Mouse (Mus musculus) c-Kit-negative CD71-positive TER-119-positive erythroid progenitor cells, embryonic 14.5 days (primary cell): Measurements from ENCODE around the gene Akap6.

Source experiments
- DNase-seq: peaks from one replicate; pipeline ENCODE4 v3.0.0-alpha.2; 2013; ENCODE audit warnings: low read depth, low spot score

The Akap6 gene

DNA sequence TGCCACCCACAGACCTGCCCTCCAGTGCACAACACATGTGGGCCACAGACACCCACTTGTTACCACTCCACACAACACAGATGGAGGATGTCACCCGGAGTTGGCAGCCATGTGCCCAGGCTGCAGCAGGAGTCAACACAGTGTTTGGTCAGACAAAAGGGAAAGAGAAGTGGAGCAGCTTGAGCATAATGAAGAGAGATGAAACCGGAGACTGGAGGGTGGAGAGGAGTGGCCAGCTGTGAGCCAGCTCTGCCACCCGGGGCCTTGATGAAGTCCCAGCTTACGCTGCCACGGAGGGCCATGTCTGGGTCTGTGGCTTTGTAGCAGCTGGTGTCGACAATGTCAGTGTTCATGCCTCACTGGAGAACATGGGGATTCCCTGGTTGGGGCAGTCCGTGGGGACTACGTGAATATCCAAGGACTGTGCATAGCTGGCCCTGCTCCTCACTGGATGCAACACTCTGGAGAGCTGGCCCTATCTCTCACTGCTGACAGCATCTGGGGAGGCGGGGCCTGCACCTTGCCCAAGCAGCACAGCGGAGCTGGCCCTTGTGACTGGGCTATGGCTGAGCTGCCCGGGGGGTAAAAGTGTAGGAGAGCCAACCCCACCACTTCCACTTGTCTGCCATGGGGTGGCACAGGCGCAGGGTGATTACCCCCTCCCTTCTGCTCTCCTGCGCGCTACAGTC, 148.8 kb downstream of the Akap6 start:
- no peak for DNase-seq

DNA sequence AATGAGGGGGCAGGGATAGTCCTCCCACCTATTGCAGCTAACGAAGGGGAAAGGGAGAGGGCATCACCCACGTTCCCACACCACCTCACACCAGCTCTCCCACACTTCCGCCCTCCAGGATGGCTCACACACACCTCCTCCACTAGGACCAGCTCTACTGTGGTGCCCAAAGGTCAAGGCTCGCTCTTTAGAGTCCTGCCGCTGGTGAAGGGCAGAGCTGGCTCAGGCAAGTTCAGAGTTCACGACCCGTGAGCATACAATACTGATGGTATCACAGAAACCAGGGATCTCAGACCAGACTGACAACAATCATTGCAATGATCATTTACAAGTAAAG, 149.3 kb downstream of the Akap6 start:
- DNase-seq, result no peak

DNA sequence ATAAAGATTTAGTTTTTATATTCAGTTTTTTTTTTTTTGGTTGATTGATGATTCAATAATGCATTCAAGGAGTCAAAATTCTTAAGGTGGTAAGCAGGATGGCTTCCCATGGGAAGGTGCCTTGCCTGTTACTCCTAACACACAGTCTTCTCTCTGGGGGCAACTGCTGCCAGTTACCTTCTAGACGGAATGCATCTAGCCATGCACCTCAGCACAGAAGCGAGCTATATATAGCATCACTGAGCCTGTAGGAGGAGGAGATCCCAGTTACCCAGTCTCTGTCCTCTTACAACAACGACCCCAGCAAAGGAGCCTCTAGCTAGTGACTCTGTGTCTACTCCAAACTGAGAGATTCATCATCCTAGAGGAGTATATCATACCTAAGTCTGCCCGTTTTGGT, 150.1 kb downstream of the Akap6 start:
- no peak for DNase-seq

DNA sequence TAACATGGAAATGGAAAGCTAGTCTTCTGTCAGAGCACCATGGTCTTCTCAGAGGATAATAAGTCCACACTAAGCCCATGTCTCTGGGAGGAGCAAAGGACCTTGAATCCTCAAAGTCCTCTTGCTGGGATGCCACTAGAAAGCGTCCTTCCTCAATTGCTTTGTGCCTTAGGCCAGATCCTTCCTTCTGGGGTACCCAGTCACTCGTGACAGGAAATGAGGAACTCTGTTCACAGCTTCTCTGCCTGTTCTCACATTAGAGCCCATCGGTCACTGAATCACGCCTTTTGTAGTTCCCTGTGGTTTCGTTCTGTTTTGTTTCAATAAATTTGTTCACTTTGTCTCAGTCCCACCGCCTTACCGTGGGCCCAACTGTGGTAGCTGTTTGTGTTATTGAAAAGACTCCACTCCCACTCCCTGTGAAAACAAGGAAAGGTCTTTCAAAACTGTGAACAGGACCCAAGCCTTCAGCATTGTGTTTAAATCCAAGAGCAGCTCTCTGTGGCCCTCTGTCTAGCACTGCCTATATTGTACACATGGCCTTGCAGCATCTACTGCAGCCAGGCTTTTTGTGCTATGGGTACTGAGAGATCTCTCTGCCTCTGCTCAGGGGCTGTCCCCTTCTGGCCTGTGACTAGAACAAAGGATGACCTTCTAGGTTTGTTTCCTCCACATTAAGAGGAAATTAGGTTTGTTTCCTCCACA, 151.3 kb downstream of the Akap6 start:
- DNase-seq, result no peak

DNA sequence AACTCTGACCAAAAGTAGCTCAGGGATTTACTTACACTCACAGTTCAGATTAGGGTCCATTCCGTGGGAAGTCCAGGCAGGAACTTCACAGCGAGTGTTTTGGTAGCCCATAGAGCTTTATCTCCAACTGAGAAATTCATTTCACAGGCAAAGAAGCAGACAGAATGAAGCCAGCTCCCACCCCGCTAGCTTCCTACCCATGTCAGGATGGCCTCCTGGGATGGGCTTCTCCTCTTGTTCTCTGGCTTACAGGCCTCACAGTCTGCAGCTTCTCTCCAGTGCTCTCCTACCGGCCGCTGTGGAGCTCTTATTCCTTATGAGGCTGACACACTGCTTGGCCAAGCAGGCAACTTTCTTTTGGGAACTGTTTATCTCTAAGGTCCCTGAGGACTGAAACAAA, 152.0 kb downstream of the Akap6 start:
- DNase-seq, result no peak

DNA sequence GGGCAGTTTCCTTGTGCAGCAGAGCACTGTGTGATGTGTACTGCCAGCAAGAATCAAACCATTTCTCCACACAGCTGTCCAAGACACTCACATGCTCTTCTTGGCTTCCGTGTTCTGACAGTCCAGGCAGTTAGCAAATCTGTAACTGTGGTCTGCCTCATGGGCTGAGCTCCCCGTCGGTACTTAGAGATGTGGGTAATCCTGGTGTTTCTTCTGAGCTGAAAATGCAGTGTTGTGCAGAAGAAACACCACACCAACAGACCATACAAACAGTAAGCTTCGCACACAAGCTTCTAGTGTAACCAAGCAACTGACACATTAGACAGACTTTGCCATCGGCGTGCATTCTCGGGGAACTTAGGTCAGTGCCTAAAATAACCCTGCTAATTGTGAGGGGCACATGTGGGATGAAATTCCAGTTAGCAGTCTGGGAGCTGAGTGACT, 155.1 kb downstream of the Akap6 start:
- DNase-seq, result no peak

DNA sequence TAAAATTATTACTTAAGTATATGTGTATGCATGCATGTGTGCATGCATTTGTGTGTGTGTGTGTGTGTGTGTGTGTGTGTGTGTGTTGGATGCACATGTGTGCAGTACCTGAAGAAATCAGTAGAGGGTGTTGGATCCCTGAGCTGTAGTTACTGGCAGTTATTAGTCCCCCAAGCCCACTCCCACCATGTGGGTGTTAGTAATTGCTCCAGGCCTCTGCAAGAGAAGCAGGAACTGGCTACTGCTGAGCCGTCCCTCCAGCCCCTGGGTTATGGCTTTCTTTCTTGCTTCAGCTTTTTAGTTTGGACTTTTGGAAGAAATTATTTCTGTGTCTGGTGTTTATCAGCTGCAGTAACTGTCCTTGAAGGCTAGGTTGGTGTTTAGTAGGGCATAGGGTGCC, 156.9 kb downstream of the Akap6 start:
- DNase-seq, result no peak

DNA sequence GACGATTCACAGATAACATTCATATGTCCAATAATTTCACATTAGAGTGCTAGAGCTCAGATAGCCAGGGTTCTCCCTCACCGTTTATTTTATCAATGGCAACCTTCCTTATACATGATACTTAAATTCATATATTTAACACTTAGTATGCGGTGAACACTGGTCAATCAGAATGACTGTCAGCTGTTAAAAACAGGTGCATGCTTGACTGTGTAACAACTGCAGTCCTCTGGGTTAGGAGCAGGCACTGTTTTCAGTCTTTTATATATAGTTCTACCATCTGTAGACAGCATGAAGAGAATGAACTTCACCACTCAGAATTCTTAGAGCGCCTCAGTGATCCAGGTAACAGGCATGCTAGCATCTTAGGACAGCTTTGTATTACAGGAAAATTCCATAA, 158.1 kb downstream of the Akap6 start:
- DNase-seq, result no peak

DNA sequence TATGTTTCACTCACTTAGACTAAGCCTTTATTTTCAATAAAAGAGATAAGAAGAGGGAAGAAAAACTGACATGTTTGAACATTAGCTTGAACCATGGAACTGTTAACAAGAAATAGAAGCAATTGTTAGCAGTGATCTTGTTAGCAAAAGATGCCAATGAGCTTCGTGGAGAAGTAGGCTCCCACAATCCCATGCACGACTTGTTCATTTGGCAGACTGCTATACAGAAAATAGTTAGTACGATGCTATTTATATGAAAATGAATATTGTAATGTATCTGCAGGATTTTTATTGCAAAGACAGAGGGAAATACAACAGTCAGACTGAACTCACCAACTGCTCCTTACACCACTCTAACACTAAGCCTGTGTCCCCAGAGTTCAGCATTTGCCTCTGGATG, 162.7 kb downstream of the Akap6 start:
- DNase-seq, result no peak

DNA sequence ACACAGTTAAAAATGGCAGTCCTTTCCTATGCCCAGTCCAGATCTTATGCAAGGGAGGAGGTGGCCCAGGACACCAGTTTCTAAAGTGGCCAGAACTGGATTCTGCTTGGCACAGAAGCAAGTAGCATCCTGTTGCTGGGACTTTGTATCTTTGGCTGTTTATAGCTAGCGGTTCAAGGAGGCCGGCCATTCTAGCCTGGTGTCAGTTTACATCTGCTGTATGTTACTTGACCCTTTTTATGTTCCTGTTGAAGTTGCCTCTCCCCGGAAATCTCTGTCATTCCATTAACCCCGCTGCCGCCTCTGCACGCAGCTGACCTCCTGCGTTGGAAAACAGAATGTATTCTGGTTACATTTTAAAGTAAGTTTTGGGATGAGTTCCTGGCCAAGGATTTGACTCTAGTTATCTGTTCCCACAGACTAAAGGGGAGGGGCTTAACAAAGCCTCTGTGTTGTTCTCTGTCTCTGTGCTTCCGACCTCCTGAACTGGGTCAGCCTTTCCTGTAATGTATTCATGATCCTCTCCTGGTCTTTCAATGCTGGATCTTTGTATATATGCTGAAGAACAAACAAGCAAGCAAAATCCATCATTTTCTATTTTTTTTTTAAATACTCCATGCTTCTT, 168.9 kb downstream of the Akap6 start:
- no peak for DNase-seq

DNA sequence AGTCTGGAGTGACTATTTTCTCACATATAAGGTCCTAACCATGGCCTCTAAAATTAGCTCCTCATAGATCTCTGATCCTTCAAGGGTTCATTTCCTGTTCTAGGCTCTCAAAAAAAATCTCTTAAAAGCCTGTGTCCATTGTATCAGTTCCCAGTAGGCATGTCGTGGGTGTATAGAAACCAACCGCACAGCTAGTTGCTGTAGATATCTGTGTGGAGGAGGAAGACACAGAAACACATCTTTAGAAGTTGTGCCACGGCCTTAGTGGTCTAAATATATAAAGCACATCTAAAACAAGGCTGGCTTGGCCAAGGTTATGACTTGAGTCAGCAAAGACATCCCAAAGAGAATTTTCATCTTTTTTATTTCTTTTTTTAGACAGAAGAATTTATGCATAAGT, 172.4 kb downstream of the Akap6 start:
- DNase-seq, result no peak

DNA sequence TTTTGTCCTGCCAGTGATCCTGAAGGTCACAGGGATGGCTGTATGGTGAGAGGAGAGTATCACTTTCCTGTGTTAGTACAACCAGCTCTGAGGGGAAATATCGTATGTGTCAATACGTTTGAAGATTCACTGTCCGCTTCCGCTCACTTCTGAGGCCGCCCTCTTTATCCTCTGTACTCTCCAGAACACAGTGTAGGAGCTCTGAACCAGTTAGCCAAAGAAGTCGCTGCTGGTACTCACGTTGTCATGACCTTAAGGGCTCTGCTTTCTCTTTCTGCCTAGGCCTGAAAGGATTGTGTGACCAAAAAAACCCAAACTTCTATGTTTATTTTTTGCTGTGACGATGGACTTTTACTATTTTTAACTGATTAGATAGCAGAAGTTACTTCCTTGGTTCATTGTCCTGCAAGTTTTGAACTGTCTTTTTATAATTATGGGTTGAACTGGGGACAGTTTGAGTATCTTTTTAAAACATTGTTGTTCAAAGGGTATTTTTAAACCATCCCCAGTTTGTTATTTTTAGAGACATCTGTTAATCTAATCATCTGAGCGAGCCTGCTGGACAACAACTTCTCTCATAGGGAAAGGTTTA, 175.2 kb downstream of the Akap6 start:
- DNase-seq, result no peak

DNA sequence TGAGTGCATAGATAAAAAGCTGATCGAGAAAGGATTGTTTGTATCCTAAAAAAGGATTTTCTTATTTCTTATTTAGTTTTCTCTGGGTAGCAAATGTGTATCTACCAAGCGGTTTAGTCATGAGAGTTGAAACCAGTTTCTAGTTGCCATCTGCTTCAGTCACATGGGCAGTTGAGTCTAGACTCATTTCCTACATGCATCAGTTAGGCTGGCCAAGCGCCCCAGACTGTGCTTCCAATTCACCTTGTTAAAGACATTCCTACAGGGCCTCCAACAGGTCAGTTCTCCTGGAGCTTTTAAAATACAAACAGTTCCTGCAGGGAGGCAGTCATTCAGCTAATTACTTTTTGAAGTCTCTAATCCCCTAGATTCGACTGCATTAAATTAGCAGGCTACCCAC, 176.9 kb downstream of the Akap6 start:
- DNase-seq, result no peak

DNA sequence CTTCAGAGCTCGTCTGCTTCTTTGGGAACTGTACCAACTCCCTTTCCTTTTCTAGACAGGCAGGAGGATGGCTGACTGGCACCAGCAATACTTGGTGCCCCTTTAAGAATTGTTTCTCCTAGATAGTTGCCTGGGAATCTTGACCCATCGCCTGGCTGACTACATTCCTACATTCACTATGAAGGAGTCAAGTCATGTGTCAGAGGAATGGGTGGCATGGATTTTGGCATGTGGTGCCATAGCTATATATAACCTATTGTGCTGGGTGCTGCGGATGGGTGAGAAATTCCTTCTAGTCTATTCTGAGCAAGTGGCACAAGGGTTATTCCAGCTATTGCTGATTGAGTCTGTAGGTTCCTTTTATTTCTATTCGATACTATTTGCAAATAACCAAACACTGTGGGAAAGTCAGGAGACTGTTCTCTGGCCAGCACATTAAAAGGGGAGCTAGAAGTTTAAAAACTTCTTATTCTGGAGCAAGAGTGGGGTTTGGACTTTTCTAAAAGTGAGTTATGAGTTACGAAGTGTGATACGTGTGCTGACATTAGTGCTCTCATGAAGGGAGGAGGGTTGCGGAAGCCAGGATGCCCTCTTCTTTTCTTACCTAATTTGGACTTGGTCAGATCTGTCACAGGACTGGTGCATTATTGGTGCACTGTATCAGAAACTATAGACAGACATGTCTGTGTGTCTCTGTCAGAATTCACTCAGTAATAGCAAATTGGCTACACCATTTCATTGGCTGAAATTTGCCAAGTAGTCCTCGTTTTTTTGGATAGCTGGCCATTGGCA, 178.0 kb downstream of the Akap6 start:
- DNase-seq, result no peak

DNA sequence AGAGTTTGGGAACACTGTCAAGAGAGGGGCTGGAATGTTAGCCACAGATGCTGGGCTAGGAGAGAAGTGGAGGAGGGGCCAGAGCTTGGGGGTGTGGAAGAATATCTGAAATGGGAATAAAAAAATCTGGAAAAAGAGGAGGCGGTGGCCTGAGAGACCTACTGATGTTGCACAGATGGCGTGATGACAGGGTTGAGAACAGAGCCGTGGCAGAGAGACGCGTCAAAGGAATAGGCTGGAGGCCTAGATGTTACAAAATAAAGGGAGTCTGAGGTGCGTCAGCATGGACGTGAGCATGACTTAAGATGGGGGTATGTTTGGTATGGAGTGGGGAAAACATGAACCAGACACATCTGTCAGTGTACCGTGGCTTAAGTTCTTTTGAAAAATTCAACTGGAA, 180.1 kb downstream of the Akap6 start:
- DNase-seq, result no peak

DNA sequence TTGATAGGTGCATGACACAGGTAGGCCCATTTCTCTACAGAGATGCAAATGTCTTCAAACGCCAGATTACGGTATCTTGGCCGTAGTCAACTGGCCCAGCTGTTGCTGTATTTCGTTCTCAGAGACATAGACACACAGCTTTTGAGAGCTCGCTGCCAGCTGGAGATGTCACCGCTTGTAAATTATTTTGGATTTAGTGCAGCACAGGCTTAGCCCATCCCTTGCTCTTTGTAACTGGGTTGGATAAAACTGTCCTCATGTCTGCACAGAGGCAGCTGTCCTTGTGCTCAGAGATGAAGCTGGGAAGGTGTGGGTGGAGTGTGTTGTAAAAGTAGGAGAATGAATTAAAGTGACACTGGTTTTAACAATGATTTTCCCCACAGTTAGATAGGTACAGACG, 193.3 kb downstream of the Akap6 start:
- no peak for DNase-seq

DNA sequence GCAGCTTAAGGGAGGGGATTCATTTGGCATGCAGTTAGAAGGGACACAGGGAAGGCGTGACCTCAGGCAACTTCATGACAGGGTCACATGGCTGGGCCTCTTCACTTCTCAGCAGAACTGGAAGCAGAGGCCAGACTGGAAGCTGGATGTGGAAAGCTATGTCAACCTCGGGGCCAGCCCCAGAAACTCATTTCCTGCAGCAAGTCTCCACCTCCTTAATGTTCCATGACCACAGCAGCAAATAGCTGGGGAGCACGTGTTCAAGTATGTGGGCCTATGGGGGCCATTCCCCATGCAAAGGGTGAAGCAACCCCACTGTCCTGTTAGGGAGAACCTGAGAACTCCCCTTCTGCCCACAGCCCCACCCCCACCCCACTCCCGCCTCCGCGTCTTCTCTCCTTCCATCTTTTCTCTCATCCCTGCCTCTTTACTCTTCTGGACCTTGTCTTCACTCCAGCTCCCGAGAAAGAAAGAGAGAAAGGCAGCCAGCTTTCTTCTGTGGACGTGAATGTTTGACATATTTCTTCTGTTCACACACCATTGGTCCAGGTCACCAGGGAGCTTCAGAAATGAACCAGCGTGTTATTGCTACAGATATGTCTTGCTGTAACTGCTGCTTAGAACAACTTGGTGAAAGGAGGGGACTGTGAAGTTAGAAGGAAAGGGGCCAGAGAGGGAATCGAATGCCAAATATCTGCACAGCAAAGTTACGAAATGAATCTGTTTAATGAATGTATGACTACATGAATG, 194.6 kb downstream of the Akap6 start:
- DNase-seq, result no peak

DNA sequence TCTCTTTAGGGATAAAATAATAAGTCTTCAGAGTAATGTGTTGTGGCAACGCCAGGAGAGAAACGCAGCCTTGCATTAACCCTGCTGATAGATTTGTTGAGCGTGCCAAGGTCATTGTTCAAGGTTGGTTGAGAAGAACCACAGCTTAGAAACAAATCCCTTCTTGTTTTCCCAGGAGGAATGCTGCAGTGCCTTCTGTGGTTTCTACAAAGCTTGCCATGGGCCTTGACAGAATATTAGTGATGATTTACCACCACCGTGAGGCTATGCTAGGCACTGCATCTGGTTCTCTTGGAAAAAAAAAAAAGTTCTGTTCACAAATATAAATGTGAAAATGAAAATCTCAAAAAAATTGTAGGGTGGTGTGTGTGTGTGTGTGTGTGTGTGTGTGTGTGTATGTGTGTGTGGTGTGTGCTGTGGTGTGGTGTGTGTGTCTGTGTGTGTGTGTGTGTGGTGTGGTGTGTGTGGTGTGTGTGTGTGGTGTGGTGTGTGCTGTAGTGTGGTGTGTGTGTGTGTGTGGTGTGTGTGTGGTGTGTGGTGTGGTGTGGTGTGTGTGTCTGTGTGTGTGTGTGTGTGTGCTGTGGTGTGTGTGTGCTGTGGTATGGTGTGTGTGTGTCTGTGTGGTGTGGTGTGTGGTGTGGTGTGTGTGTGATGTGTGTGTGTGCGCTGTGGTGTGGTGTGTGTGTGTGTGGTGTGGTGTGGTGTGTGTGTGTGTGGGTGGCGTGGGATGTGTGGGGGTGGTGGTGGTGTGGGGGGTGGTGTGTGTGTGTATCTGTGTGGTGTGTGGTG, 196.7 kb downstream of the Akap6 start:
- DNase-seq, result no peak

DNA sequence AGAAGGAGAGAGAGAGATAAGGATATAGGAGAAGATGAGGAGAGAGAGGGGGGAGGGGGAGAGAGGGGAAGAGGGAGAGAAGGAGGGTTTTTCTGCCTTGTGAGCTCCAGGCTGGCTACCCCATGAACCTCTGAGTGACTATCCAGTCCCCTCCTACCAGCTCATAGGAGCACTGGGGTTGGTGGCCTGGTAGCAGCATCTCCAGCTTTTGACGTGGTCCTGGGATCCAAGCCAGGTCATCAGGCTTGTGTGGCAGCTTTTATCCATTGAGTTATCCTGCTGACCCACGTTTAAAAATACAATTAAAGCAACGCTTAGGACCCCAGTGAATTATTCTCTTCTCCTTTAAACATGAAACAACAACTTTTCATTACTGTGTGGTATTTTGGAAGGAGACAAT, 197.6 kb downstream of the Akap6 start:
- no peak for DNase-seq

DNA sequence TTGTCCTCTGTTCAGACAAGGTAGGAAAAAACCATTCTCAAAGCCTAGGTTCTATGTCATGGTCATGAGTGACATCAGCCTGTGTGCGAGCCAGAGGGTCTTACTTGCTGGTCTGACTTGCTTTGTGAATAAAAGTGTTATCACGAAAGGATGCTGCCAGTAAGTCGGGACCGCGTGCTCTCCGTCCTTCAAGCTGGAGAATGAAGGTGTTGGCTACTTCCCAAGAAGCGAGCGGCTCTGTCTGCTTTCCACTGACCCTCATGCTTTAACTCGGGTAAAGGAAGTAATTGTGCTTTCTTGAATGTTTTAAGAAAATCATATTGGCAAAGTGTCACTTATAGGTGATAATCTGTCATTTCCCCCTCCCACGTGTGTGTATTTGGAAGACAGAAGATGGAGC, 198.9 kb downstream of the Akap6 start:
- DNase-seq, result no peak

DNA sequence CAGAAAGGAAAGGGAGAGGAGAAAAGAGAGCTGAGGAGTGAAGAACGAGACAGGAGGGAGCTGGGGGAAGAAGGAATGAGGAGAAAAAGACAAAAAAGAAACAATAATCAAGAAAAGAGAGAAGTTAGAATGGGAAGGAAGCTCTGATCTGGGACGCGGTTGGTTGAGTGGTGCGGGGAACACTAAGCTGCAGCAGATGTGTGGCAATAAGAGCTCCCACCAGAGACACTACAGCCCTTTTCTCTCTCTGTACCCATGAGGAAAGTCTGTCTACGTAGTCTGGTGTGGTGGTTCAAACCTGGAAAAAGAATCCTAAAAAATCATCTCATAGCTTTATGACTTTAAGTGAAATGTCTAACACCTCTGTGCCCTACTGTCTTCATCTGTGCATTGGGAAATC, 204.9 kb downstream of the Akap6 start:
- no peak for DNase-seq
